Mouse (Mus musculus) yolk sac, embryonic 10.5 days (tissue): Measurements from ENCODE around the gene Defb5.
"Not testable (repeated sequence)": the region's sequence is repeated elsewhere in the genome, so short reads cannot be mapped to it uniquely, and the experiment has no call there.

ENCODE experiments used
- DNase-seq: peaks from one replicate; pipeline ENCODE4 v3.0.0-alpha.2; 2017; ENCODE audit warnings: low spot score

Defb5 gene

DNA sequence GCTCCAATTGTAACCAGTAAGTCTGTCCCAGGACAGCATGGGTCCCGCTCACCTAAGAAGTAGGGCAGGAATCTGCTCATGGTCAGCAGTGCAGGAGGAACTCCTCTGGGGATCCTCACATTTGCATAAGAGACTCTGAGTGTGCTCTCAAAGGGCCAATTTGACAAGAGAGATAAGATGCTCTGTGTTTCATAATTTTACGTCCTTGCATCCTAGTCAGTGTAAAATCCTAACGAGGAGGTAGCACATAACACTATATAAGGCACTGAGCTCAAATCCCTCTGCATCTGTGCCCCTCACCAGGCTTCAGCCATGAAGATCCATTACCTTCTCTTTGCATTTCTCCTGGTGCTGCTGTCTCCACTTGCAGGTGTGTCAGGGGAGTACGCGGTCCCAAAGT lies at the start of gene Defb5:
Gene Defb5 (plus strand): TSS at position 301 of the 400 bp plus-strand sequence.
- no peak for DNase-seq

DNA sequence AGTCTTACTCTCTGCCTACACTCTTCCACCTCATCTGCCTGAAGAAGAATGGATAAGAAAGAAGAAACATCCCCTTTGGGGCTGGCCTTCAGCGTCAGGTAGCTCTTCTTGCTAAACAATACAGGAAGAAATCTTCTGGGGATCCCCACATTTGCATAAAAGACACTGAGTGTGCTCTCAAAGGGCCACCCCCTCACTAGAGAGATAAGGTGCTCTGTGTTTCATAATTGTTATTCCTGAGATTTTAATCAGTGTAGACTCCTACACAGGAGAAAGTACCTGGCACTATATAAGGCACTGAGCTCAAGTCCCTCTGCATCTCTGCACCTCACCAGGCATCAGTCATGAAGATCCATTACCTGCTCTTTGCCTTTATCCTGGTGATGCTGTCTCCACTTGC lies 22.2 kb upstream of the Defb5 start, which contains the start of gene Defb6:
Gene Defb6 (plus strand): TSS at position 318 of the 400 bp plus-strand sequence.
- no peak for DNase-seq

DNA sequence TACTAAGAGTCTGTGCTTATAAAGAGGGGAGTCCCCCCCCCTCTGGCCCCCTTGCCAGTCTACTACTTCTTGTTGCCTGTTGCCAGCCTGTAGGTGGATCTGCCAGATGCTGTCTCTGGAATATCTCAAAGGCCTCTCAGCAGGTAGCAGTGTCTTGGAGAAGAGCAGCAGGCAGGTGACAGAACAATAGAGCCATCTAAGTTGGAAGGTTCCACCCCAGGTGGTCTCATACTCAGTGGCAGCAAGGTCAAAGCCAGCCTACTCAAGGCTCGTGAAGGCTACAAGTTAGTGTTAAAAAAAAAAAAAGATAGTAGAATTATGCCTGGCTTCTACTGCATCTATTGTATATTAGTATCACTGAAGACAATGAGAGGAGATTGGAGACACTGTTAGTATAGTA lies 9.3 kb upstream of the Defb5 start:
- no peak for DNase-seq

DNA sequence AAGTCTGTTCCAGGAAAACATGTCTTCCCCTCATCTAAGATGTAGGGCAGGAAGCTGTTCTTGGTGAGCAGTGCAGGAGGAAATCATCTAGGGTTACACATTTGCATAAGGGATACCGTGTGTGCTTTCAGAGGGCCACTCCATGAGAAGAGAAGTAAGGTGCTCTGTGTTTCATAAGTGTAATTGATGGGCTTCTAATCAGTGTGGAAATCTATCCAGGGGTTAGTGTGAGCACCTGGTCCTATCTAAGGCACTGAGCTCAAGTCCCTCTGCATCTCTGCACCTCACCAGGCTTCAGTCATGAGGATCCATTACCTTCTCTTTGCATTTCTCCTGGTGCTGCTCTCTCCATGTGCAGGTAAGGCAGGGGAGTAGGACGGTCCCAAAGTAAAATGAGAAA lies 7.8 kb upstream of the Defb5 start, which contains the start of gene Defb46:
Gene Defb46 (plus strand): TSS at position 301 of the 400 bp plus-strand sequence.
- DNase-seq: no peak

DNA sequence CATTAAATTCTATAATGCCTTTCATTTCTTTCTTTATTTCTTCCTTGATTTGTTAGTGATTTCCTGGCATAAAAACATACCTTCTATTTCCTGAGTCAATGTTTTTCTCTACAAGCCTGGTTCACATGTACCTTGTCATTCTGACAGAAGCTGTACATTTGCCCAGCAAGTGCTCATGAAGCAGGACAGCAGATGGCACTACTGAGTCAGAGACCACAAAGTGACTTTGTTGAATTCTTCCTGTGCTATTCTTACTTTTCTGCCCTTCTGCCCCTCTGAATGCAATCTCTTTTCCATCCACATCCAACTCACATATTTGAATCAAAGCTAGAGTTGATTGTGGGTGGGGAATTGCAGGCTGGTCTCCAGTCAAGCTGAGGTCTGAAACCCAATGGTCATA lies 10.8 kb downstream of the Defb5 start:
- DNase-seq: no peak

DNA sequence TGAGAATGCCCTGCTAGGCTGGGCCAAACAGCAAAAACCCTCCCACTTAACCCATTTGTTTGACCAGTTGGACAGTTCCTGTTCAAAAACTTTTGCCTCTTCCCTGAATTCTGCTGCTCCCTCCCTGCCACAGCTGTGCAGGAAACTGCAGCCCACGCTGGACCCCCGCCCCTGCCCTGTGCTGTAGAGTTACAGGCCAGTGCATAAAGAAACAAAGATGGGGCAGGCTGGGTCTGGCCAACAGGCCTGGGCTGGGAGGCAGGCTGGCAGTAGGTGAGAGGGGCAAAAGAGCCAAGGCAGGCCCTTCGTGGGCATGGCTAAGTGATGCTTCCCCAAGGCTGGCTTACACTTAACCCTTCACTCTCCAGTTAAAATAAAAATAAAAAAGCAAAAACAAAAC lies 12.3 kb downstream of the Defb5 start:
- no peak for DNase-seq

DNA sequence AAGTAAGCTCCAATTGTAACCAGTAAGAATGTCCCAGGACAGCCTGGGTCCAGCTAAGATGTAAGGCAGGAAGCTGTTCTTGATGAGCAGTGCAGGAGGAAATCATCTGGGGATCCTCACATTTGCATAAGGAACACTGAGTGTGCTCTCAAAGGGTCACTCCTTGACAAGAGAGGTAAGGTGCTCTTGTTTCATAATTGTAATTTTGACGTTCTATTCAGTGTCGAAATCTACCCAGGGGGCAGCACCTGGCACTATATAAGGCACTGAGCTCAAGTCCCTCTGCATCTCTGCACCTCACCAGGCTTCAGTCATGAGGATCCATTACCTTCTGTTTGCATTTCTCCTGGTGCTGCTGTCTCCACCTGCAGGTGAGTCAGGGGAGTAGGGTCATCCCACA lies 45.7 kb downstream of the Defb5 start, which contains the start of gene Defb3:
Gene Defb3 (plus strand): TSS at position 301 of the 400 bp plus-strand sequence.
- not testable (repeated sequence) for DNase-seq

DNA sequence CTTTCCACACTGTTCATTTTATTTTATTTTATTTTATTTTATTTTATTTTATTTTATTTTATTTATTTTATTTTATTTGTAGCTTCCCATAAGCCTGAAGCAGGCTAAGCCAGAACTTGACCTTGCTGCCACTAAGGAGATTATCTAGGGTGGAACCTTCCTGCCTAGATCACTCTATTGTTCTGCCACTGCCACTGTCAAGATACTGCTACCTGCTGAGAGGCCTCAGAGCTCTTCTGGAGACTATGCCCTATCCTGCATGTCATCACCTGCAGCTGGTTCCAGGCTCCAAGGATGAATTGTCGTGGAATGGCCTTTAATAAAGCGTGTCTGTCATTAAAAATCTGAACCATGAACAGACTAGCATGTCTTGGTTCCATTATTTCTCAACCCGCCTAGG lies 51.0 kb downstream of the Defb5 start:
- DNase-seq: not testable (repeated sequence)
